Mouse (Mus musculus): ENCODE data around the gene Ndufa10. TPM values are rescaled to one million over a fixed set of nuclear protein-coding genes. Genes with fewer than 3 reads are reported as not detected.

Gene Ndufa10
- 137 TPM for total RNA-seq (2023)

GRCm38 (mm10) chr1:92473165-92474041 lies at the start of gene Ndufa10:
Gene Ndufa10, minus strand, starts transcription at chr1:92473860.

DNA sequence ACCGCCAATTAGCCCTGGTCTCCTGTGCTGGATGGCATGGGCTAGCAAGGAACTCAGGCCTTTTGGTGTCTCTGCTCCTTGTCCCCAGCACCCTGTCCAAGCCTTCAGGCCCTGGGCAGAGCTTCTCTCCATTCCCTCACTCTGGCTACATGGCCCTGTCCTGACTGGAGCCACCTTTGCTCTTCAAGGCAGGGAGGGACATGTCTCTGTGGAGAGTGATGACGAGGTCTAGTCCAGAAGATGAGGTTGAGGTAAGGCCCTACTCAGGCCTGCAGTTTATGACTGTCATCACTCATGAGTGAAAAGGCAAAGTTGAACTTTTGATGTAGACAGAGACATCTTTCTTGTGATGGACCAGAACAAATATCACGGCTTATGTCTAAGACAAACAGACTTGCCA lies 44.9 kb upstream of the Ndufa10 start, which contains the start of gene Olfr1414:
Olfr1414 (minus strand) TSS at position 101 of the 400 bp plus-strand sequence.

GRCm38 (mm10) chr1:92496001-92496400 lies 22.3 kb upstream of the Ndufa10 start, which contains the start of gene Olfr1415:
Gene Olfr1415, minus strand, starts transcription at chr1:92496101.

DNA sequence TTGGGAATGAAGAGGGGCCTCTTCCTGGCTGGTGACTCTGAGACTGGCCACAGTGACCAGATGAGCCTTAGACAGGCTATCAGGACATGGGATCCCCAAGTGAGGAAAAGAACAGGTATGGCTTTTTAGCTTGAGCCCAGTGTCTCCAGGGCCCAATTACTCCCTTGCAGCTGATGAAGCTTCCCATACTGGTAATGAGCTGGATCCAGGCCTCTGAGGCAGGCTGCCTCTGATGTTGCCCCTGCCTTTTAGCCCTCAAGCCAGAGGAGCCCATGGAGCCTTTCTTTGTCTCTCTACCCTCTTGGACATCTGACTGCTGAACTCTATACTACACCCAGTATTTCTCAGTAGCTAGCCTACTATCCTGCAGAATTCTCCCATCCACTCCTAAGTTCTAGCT lies 11.4 kb upstream of the Ndufa10 start, which contains the start of gene Olfr1416:
Olfr1416 (minus strand) TSS at position 101 of the 400 bp plus-strand sequence.

Other genes with a start within 250 kb of the Ndufa10 start
- not detected for gene Olfr1416, start 11.3 kb upstream of the Ndufa10 start, total RNA-seq (2023)
- gene Olfr1415, start 22.2 kb upstream of the Ndufa10 start, total RNA-seq (2023): not detected
- not detected for gene Olfr1414, start 44.8 kb upstream of the Ndufa10 start, total RNA-seq (2023)
- not detected for gene Olfr1413, start 97.5 kb upstream of the Ndufa10 start, total RNA-seq (2023)
- gene Olfr1412, start 111.9 kb upstream of the Ndufa10 start, total RNA-seq (2023): not detected
- not detected for gene Olfr1411, start 120.6 kb upstream of the Ndufa10 start, total RNA-seq (2023)
- not detected for gene Olfr1410, start 131.9 kb upstream of the Ndufa10 start, total RNA-seq (2023)
- not detected for gene Olfr12, start 143.9 kb upstream of the Ndufa10 start, total RNA-seq (2023)
- 98.9 TPM for gene Cops9, start 168.1 kb upstream of the Ndufa10 start, total RNA-seq (2023)
- gene Otos, start 175.0 kb upstream of the Ndufa10 start, total RNA-seq (2023): 0.59 TPM

All from CD4-positive naive resting alpha-beta T cell, adult 57 days (primary cell).